Mouse (Mus musculus): ENCODE results near the gene 9430097D07Rik.

Gene 9430097D07Rik

GRCm38 (mm10) chr2:32597248-32597647 lies 21.8 kb upstream of the 9430097D07Rik start:
- DNase-seq (ENCODE audit: low spot score in 2 of 2): no peak

GRCm38 (mm10) chr2:32596725-32597124 lies 21.2 kb upstream of the 9430097D07Rik start:
- DNase-seq (ENCODE audit: low spot score in 2 of 2): no peak

GRCm38 (mm10) chr2:32591249-32591648 lies 15.8 kb upstream of the 9430097D07Rik start:
- no peak for DNase-seq (ENCODE audit: low spot score in 2 of 2)

- DNase-seq (ENCODE audit: low spot score in 2 of 2): no peak
Observed at GRCm38 (mm10) chr2:32590224-32590623, 14.7 kb upstream of the 9430097D07Rik start.

GRCm38 (mm10) chr2:32589213-32589795 lies 13.8 kb upstream of the 9430097D07Rik start:
- peak in 1 of 2 experiments; percentile 56 for DNase-seq (ENCODE audit: low spot score in 2 of 2)

- DNase-seq (ENCODE audit: low spot score in 2 of 2): no peak
Observed at GRCm38 (mm10) chr2:32587731-32588321, 12.3 kb upstream of the 9430097D07Rik start.

GRCm38 (mm10) chr2:32586871-32587351 lies 11.4 kb upstream of the 9430097D07Rik start, which contains the start of gene St6galnac4:
Gene St6galnac4 (plus strand): TSS chr2:32587095.
- DNase-seq (ENCODE audit: low spot score in 2 of 2): peak; percentile 87 to 89

GRCm38 (mm10) chr2:32585149-32585714 lies 9.7 kb upstream of the 9430097D07Rik start:
- no peak for DNase-seq (ENCODE audit: low spot score in 2 of 2)

- peak; percentile 79 to 87 for DNase-seq (ENCODE audit: low spot score in 2 of 2)
Observed at GRCm38 (mm10) chr2:32582830-32583799, 7.6 kb upstream of the 9430097D07Rik start.

- peak in 1 of 2 experiments; percentile 71 for DNase-seq (ENCODE audit: low spot score in 2 of 2)
Observed at GRCm38 (mm10) chr2:32581450-32582095, 6.1 kb upstream of the 9430097D07Rik start.

- DNase-seq (ENCODE audit: low spot score in 2 of 2): no peak
Observed at GRCm38 (mm10) chr2:32578146-32579046, 2.9 kb upstream of the 9430097D07Rik start.

- no peak for DNase-seq (ENCODE audit: low spot score in 2 of 2)
Observed at GRCm38 (mm10) chr2:32576532-32576931, 1.0 kb upstream of the 9430097D07Rik start.

- peak; percentile 56 to 77 for DNase-seq (ENCODE audit: low spot score in 2 of 2)
Observed at GRCm38 (mm10) chr2:32574901-32575585, 441 bp downstream of the 9430097D07Rik start.

- DNase-seq (ENCODE audit: low spot score in 2 of 2): no peak
Observed at GRCm38 (mm10) chr2:32574497-32574896, 987 bp downstream of the 9430097D07Rik start, which contains the start of gene Pip5kl1. Gene Pip5kl1 (plus strand): TSS chr2:32574797.

GRCm38 (mm10) chr2:32572196-32572595 lies 3.3 kb downstream of the 9430097D07Rik start:
- no peak for DNase-seq (ENCODE audit: low spot score in 2 of 2)

GRCm38 (mm10) chr2:32570698-32571494 lies 4.6 kb downstream of the 9430097D07Rik start, which contains the start of gene Dpm2:
Gene Dpm2 (plus strand): TSS chr2:32570858.
- DNase-seq (ENCODE audit: low spot score in 2 of 2): peak; percentile 88 to 94

- DNase-seq (ENCODE audit: low spot score in 2 of 2): no peak
Observed at GRCm38 (mm10) chr2:32568941-32569340, 6.5 kb downstream of the 9430097D07Rik start.

- DNase-seq (ENCODE audit: low spot score in 2 of 2): no peak
Observed at GRCm38 (mm10) chr2:32568149-32568548, 7.3 kb downstream of the 9430097D07Rik start.

Data from right cerebral cortex, postnatal 36 days (tissue).